Mouse (Mus musculus): Measurements from ENCODE around the gene Anp32b.

DNA sequence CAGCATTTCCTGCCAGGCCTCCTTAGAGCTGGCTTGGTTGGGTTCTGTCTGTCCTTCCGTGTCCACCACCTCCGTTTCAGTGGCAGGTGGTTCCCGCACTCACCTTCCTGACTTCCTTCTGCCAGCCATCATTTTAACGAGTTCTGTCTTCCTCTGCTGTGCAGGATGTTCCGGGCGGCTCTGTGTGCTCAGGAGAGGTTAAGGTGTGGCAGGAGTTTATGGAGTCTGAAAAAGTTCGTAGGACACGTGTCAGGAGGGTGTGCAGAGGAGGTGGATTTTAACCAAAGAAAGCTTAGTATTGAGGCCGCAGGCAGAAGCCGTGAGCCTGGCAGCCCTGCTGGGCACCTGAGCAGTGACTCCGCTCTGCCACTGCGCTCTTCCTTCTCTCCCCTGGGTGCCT lies 44.8 kb downstream of the Anp32b start:
- no peak for TF ChIP-seq POLR2A (IDR thresholded peaks at IDR 0.05; ENCODE audit: insufficient read depth, low read depth, low read length)
- no peak for TF ChIP-seq CTCF (IDR thresholded peaks at IDR 0.05)
